Mouse (Mus musculus): ENCODE data around the gene Bptf. TPM values are rescaled to one million over a fixed set of nuclear protein-coding genes. Genes with fewer than 3 reads are reported as not detected.
"Not testable (repeated sequence)": the region's sequence is repeated elsewhere in the genome, so short reads cannot be mapped to it uniquely, and the experiment has no call there.

Bptf gene
- polyA plus RNA-seq, 1 experiment from 2014 or later: 36.0 TPM

- no peak overlapping the region for H3K9ac ChIP-seq
Observed at GRCm38 (mm10) chr11:107085866-107086265, 46.1 kb downstream of the Bptf start.

DNA sequence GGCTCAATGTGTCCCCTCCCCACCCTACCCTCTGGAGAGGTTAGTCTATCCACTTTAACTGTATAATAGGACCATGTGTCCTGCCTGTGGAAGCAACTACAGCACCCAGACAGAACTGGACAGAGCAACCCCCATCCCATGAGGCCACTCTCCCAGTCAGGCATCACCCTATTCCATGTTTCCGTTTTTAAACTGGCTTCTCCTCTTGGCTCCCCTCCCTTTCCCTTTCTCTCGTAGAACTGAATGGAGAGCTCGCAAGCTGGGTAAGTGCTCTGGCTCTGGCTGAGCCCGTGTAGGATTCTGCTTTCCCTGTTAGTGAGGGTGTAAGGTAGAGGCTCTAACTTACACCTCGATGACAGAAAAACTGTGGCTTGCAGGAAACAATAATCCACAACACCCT, 48.4 kb downstream of the Bptf start:
- no peak overlapping the region for H3K27ac ChIP-seq
- 0 out of 2 replicates have a peak, but pooled peaks cover 3% of the 10 kb centered on the region for H3K4me1 ChIP-seq
- no peak for ATAC-seq (replicated peaks)
- no peak overlapping the region for H3K9ac ChIP-seq
- no peaks in the 10 kb centered on the region for H3K27me3 ChIP-seq (replicated peaks)
- peaks cover 33% of the 10 kb centered on the region for H3K36me3 ChIP-seq (replicated peaks)
- H3K4me3 ChIP-seq: no peak overlapping the region
- 73% methylated on average over 5 of the region's 5 CpGs for WGBS
- no peaks in the 10 kb centered on the region for H3K9me3 ChIP-seq
- H3K4me2 ChIP-seq: no peak overlapping the region

More at GRCm38 (mm10) chr11:107085866-107086265, 46.1 kb downstream of the Bptf start:
- Histone ChIP-seq H3K36me3 (replicated peaks) (peaks cover 15% of the 10 kb centered on the region), H3K4me1 (0 out of 2 replicates have a peak, but pooled peaks cover 3% of the 10 kb centered on the region), H3K4me2 (no peak overlapping the region), H3K9me3 (no peaks in the 10 kb centered on the region), H3K27ac (no peak overlapping the region), H3K4me3 (no peak overlapping the region), H3K27me3 (replicated peaks) (no peaks in the 10 kb centered on the region)
- no peak for ATAC-seq (replicated peaks)
- WGBS: 87% methylated on average over 5 of the region's 5 CpGs

DNA sequence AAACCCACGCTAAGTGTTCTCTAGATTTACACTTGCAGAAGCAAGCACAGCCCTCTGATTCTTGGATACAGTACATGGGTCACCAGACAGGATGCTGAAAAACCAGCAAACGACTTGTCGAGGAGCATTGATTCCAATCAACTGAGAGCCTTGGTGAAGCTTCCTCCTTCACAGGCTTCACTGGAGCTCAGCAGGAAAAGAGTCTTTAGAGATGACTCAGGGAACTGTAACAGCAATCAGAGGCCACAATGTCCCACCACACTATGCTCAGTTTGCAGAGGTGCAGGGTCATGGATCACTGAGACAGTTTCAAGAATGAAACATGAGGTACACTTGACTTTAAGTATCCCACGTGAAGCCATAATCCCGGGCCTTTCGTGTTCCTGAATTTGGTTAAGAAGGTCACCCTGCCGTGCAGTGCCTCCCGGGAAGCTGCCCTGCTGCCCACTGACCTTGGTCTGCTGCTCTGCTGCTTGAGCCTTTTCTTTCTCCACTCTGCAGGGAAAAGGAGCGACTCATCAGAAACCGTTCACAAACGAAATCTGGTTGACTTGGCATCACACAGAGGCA, 66.6 kb downstream of the Bptf start:
- ATAC-seq (replicated peaks): no peak
- no peaks in the 10 kb centered on the region for H3K4me1 ChIP-seq
- no peak overlapping the region for H3K27ac ChIP-seq
- H3K9ac ChIP-seq: no peak overlapping the region
- H3K27me3 ChIP-seq (replicated peaks): no peaks in the 10 kb centered on the region
- 87% methylated on average over 11 of the region's 11 CpGs for WGBS
- H3K36me3 ChIP-seq (replicated peaks): peaks cover 59% of the 10 kb centered on the region
- H3K4me3 ChIP-seq: no peak overlapping the region
- H3K4me2 ChIP-seq: no peak overlapping the region
- no peaks in the 10 kb centered on the region for H3K9me3 ChIP-seq

DNA sequence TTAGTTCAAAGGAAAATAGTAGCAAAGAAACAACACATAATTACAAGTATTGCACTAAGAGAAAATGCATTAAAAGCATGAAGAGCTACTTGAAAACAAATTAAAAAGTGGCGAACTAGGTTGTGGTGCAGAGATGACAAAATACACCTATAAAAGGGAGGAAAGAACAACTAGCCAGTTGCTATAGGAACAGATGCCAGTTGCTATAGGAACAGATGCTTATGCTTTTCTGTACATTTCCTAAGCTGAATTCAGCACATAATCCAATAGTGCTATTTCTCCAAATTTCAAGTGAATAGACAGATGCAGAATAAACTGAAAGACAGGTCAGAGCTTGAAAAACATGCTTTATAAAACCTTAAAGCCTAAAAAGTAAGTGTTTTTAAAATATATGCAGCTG, 67.3 kb downstream of the Bptf start:
- no peak overlapping the region for H3K4me2 ChIP-seq
- peaks cover 63% of the 10 kb centered on the region for H3K36me3 ChIP-seq (replicated peaks)
- no peaks in the 10 kb centered on the region for H3K9me3 ChIP-seq
- H3K27ac ChIP-seq: no peak overlapping the region
- ATAC-seq (replicated peaks): no peak
- WGBS: 88% methylated on average over 1 of the region's 1 CpGs
- no peaks in the 10 kb centered on the region for H3K4me1 ChIP-seq
- H3K4me3 ChIP-seq: no peak overlapping the region
- no peaks in the 10 kb centered on the region for H3K27me3 ChIP-seq (replicated peaks)
- H3K9ac ChIP-seq: no peak overlapping the region

DNA sequence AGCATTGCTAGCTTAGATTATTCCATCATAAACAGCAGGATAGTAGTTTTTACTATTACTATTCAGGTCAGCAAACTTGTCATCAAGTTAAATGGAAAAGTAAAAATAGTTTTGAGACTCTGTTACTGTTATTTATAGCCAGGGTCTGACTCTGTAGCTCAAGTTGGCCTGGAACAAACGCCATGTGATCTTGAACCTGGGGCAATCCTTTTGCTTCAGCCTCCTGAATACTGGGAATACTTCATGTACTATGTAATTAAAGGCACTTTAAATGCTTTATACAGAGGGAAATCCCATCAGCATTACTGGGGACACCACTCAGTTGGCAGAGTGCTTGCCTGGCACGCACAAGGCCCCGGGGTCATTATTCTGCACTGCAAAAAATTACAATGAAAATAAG, 68.9 kb downstream of the Bptf start:
- Histone ChIP-seq H3K4me1 (no peaks in the 10 kb centered on the region), H3K4me2 (no peak overlapping the region), H3K27ac (no peak overlapping the region), H3K4me3 (no peak overlapping the region), H3K9ac (no peak overlapping the region), H3K27me3 (replicated peaks) (no peaks in the 10 kb centered on the region), H3K9me3 (no peaks in the 10 kb centered on the region), H3K36me3 (replicated peaks) (peaks cover 75% of the 10 kb centered on the region)
- ATAC-seq (replicated peaks): no peak
- 86% methylated on average over 3 of the region's 3 CpGs for WGBS

DNA sequence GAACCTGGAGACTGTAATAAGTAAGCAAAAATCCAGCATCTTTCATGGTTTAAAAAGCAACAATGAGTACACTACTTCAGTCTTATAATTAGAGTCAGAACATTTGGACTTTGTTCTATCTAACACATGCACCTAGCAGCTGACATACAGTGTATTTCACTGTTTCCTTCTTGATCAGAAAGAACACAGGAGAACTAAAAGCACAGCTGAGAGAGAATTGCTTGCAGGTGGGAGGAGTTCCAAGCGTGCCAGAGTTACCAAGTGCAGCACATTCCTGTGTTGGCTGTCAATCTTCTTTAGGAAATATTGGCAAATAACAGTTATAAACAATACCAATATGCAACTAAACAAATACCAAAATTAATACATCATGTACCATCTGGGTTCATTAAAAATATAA, 71.0 kb downstream of the Bptf start:
- H3K9me3 ChIP-seq: no peaks in the 10 kb centered on the region
- H3K4me2 ChIP-seq: no peak overlapping the region
- ATAC-seq (replicated peaks): no peak
- H3K4me3 ChIP-seq: no peak overlapping the region
- 86% methylated on average over 1 of the region's 1 CpGs for WGBS
- peaks cover 67% of the 10 kb centered on the region for H3K36me3 ChIP-seq (replicated peaks)
- H3K4me1 ChIP-seq: no peaks in the 10 kb centered on the region
- no peaks in the 10 kb centered on the region for H3K27me3 ChIP-seq (replicated peaks)
- H3K9ac ChIP-seq: no peak overlapping the region
- no peak overlapping the region for H3K27ac ChIP-seq

- not testable (repeated sequence) for H3K9ac ChIP-seq; H3K9me3 ChIP-seq; H3K27ac ChIP-seq; H3K4me3 ChIP-seq; H3K4me2 ChIP-seq; H3K27me3 ChIP-seq (replicated peaks); ATAC-seq (replicated peaks); H3K4me1 ChIP-seq
- WGBS: 98% methylated on average over 3 of the region's 3 CpGs
- peaks cover 67% of the 10 kb centered on the region for H3K36me3 ChIP-seq (replicated peaks)
Observed at GRCm38 (mm10) chr11:107059634-107060033, 72.3 kb downstream of the Bptf start.

DNA sequence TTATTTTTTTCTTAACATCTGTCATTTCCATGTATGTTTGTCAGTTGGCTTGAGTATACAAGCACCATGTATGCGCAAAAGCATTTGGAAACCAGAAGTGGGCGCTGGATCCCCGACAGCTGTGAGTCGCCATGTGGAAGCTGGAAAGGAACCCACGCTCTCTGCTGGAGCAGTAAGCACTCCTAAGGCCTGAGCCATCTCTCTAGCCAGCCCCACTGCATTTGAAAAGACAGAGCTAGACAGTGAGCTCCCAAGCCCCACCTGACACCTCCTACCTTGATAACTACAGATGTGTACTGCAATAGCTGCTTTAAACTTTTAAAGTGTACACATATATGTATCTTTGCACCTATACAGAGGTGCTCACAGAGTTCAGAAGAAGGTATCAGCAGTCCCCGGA, 74.5 kb downstream of the Bptf start:
- 91% methylated on average over 6 of the region's 6 CpGs for WGBS
- no peak overlapping the region for H3K4me2 ChIP-seq
- no peak overlapping the region for H3K9ac ChIP-seq
- peaks cover 85% of the 10 kb centered on the region for H3K36me3 ChIP-seq (replicated peaks)
- H3K27me3 ChIP-seq (replicated peaks): no peaks in the 10 kb centered on the region
- ATAC-seq (replicated peaks): no peak
- no peaks in the 10 kb centered on the region for H3K4me1 ChIP-seq
- no peak overlapping the region for H3K27ac ChIP-seq
- no peaks in the 10 kb centered on the region for H3K9me3 ChIP-seq
- no peak overlapping the region for H3K4me3 ChIP-seq

GRCm38 (mm10) chr11:107054870-107055269, 77.1 kb downstream of the Bptf start:
- H3K4me3 ChIP-seq: no peak overlapping the region
- peaks cover 70% of the 10 kb centered on the region for H3K36me3 ChIP-seq (replicated peaks)
- no peaks in the 10 kb centered on the region for H3K9me3 ChIP-seq
- no peak overlapping the region for H3K4me2 ChIP-seq
- H3K4me1 ChIP-seq: no peaks in the 10 kb centered on the region
- H3K27ac ChIP-seq: no peak overlapping the region
- H3K9ac ChIP-seq: no peak overlapping the region
- no peak for ATAC-seq (replicated peaks)
- WGBS: 95% methylated on average over 6 of the region's 6 CpGs
- H3K27me3 ChIP-seq (replicated peaks): no peaks in the 10 kb centered on the region

DNA sequence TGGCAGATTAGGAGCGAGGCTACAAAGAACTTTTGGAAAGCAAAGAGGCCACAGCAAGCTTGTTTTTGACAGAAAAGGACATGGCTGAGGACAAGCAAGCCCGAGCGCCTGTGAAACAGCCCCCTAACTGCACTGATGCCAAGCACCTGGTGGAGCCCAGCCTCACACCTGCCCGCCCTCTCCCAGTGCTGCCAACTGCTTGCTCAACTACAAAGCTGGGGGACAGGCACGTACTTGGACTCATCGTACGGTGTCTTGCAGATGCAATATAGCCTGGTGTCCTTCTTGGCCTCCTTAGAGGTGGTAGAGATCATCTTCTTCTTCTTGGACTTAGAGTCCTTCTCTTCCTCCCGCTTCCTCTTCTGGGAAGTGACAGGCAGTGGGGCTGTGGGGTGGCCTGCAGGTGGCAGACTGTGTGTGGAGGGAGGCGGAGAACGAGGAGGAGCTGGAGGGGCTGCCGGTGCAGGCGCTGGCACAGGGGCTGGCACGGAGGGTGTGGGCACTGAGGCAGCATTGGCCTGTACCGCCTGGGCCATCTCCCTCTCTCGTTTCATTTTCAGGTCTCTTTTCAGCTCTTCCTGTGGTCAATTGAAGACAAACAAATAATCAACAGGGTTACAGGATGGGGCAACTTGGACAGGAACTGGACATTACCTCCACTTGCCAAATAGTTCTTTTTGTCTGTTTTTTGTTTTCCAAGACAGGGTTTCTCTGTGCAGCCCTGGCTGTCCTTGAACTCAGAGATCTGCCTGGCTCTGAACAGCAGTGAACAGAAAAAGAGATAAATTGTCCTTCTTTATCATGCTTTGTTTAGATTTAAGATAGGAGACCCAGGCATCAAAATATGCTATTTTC, 84.9 kb downstream of the Bptf start:
- H3K4me1 ChIP-seq: no peaks in the 10 kb centered on the region
- no peak overlapping the region for H3K4me3 ChIP-seq
- no peaks in the 10 kb centered on the region for H3K9me3 ChIP-seq
- H3K27ac ChIP-seq: no peak overlapping the region
- no peak overlapping the region for H3K9ac ChIP-seq
- no peak overlapping the region for H3K4me2 ChIP-seq
- H3K27me3 ChIP-seq (replicated peaks): no peaks in the 10 kb centered on the region
- no peak for ATAC-seq (replicated peaks)
- peaks cover 30% of the 10 kb centered on the region for H3K36me3 ChIP-seq (replicated peaks)
- WGBS: 92% methylated on average over 15 of the region's 15 CpGs

DNA sequence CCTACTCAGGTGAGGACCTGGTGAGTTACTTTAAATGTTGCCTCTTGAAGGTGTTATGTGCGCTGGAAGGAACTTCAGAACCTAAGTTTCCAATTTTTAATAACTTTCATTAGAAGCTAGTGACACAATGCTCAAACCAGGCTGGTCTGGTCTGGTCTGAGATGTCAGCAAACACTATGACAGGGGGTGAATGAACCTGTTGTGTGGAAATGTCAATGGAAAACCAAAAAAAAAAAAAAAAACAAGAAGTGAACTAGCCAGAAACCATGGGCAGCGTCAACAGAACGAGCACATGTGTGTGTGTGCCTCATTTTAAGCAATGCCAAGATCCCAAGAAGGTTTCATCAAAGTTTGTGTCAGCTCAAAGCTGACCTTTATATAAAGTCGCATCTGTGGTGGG, 86.4 kb downstream of the Bptf start:
- Histone ChIP-seq H3K27me3 (replicated peaks) (no peaks in the 10 kb centered on the region), H3K9me3 (no peaks in the 10 kb centered on the region), H3K9ac (no peak overlapping the region), H3K4me3 (no peak overlapping the region), H3K4me2 (no peak overlapping the region), H3K36me3 (replicated peaks) (peaks cover 26% of the 10 kb centered on the region), H3K27ac (no peak overlapping the region), H3K4me1 (no peaks in the 10 kb centered on the region)
- WGBS: 87% methylated on average over 4 of the region's 4 CpGs
- ATAC-seq (replicated peaks): no peak

GRCm38 (mm10) chr11:107044321-107044720, 87.6 kb downstream of the Bptf start:
- H3K27me3 ChIP-seq (replicated peaks): no peaks in the 10 kb centered on the region
- H3K4me3 ChIP-seq: no peak overlapping the region
- no peaks in the 10 kb centered on the region for H3K9me3 ChIP-seq
- 55% methylated on average over 5 of the region's 5 CpGs for WGBS
- ATAC-seq (replicated peaks): peak; percentile 42; the same call in 1 of the 2 replicates
- H3K4me2 ChIP-seq: no peak overlapping the region
- 0 out of 2 replicates have a peak overlapping the region, but pooled peaks have one; percentile 25 for H3K27ac ChIP-seq
- no peaks in the 10 kb centered on the region for H3K4me1 ChIP-seq
- no peak overlapping the region for H3K9ac ChIP-seq
- peaks cover 26% of the 10 kb centered on the region for H3K36me3 ChIP-seq (replicated peaks)

GRCm38 (mm10) chr11:107043361-107043760, 88.6 kb downstream of the Bptf start:
- no peak overlapping the region for H3K4me3 ChIP-seq
- H3K4me1 ChIP-seq: no peaks in the 10 kb centered on the region
- no peaks in the 10 kb centered on the region for H3K9me3 ChIP-seq
- no peak overlapping the region for H3K27ac ChIP-seq
- H3K4me2 ChIP-seq: no peak overlapping the region
- H3K9ac ChIP-seq: no peak overlapping the region
- peaks cover 31% of the 10 kb centered on the region for H3K36me3 ChIP-seq (replicated peaks)
- WGBS: 95% methylated on average over 11 of the region's 11 CpGs
- ATAC-seq (replicated peaks): no peak
- H3K27me3 ChIP-seq (replicated peaks): no peaks in the 10 kb centered on the region
